Mouse (Mus musculus): ENCODE results near the gene Ciao2b.

DNA sequence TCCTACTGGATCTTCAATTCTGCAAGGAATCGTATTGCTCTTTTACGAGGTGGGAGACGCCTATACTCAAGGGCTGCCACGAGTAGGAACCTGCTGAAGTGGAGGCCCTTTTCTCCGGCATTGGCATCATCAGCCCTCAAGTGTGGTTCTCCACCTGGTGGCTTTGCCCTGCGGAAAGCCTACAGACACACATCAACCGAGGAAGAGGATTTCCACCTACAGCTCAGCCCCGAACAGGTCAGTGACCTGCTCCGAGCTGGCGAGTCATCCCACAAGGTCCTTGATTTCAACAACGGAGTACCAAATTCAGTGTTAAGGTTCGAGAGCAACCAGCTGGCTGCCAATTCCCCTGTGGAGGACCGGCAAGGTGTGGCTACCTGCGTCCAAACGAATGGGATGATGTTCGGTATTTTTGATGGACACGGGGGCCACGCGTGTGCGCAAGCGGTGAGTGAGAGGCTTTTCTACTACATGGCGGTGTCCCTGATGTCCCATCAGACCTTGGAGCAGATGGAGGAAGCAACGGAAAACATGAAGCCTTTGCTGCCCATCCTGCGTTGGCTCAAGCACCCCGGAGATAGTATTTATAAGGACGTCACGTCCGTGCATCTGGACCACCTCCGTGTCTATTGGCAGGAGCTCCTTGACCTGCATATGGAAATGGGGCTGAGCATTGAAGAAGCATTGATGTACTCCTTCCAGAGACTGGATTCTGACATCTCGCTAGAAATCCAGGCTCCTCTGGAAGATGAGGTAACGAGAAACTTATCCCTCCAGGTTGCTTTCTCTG lies 48.0 kb downstream of the Ciao2b start:
- no peak for TF ChIP-seq CTCF (IDR thresholded peaks at IDR 0.05)
- no peak for TF ChIP-seq POLR2A (IDR thresholded peaks at IDR 0.05; ENCODE audit: insufficient read depth, low read depth, low read length)
- TF ChIP-seq EP300 (IDR thresholded peaks at IDR 0.05; ENCODE audit: insufficient read depth, low read depth, low read length): no peak

Measured in heart, adult 2 months (tissue).